Mouse (Mus musculus): ENCODE measurements around the gene Hist1h1b. TPM values are rescaled to one million over a fixed set of nuclear protein-coding genes. Genes with fewer than 3 reads are reported as not detected.
"Not testable (repeated sequence)": the region's sequence is repeated elsewhere in the genome, so short reads cannot be mapped to it uniquely, and the experiment has no call there.

Hist1h1b gene
- polyA plus RNA-seq, 1 experiment from 2014 or later: 20.4 TPM

- ATAC-seq (replicated peaks; ENCODE audit: low FRiP score); H3K27me3 ChIP-seq (replicated peaks; ENCODE audit: control insufficient read depth, insufficient read depth, low read length): not testable (repeated sequence)
Observed at GRCm38 (mm10) chr13:21797163-21797562, 16.7 kb upstream of the Hist1h1b start.

GRCm38 (mm10) chr13:21795584-21795983, 15.2 kb upstream of the Hist1h1b start:
- Histone ChIP-seq H3K4me2 (no peak overlapping the region), H3K4me1 (replicated peaks; ENCODE audit: control insufficient read depth, insufficient read depth, low read length) (no peaks in the 10 kb centered on the region; the same call in 1 of the 2 replicates), H3K27ac (ENCODE audit: low read depth, low read length) (no peak overlapping the region), H3K9ac (ENCODE audit: low read depth, low read length) (no peak overlapping the region), H3K9me3 (ENCODE audit: control insufficient read depth, low read length) (no peaks in the 10 kb centered on the region), H3K36me3 (ENCODE audit: control insufficient read depth, insufficient read depth, low read length) (no peaks in the 10 kb centered on the region), H3K4me3 (ENCODE audit: low read depth, low read length) (no peak overlapping the region), H3K27me3 (replicated peaks; ENCODE audit: control insufficient read depth, insufficient read depth, low read length) (no peaks in the 10 kb centered on the region)
- no peak for ATAC-seq (replicated peaks; ENCODE audit: low FRiP score)
- no peak for DNase-seq (ENCODE audit: low spot score)
- 88% methylated on average over 7 of the region's 7 CpGs for WGBS

More at GRCm38 (mm10) chr13:21797163-21797562, 16.7 kb upstream of the Hist1h1b start:
- H3K27ac ChIP-seq (ENCODE audit: low read depth, low read length); DNase-seq (ENCODE audit: low spot score); H3K4me1 ChIP-seq (replicated peaks; ENCODE audit: control insufficient read depth, insufficient read depth, low read length); H3K4me2 ChIP-seq; H3K4me3 ChIP-seq (ENCODE audit: low read depth, low read length); H3K9ac ChIP-seq (ENCODE audit: low read depth, low read length); H3K36me3 ChIP-seq (ENCODE audit: control insufficient read depth, insufficient read depth, low read length); H3K9me3 ChIP-seq (ENCODE audit: control insufficient read depth, low read length): not testable (repeated sequence)

GRCm38 (mm10) chr13:21790601-21791283, 10.3 kb upstream of the Hist1h1b start:
- H3K4me1 ChIP-seq (replicated peaks; ENCODE audit: control insufficient read depth, insufficient read depth, low read length): peaks cover 15% of the 10 kb centered on the region
- 0 out of 2 replicates have a peak overlapping the region, but pooled peaks have one; percentile 37 for H3K9ac ChIP-seq (ENCODE audit: low read depth, low read length)
- ATAC-seq (replicated peaks; ENCODE audit: low FRiP score) (no peak), DNase-seq (ENCODE audit: low spot score) (no peak)
- no peaks in the 10 kb centered on the region for H3K36me3 ChIP-seq (ENCODE audit: control insufficient read depth, insufficient read depth, low read length)
- H3K9me3 ChIP-seq (ENCODE audit: control insufficient read depth, low read length): no peaks in the 10 kb centered on the region
- no peak overlapping the region for H3K4me3 ChIP-seq (ENCODE audit: low read depth, low read length)
- H3K4me2 ChIP-seq: peak overlapping the region; percentile 51
- no peak overlapping the region for H3K27ac ChIP-seq (ENCODE audit: low read depth, low read length)
- WGBS: 23% methylated on average over 18 of the region's 18 CpGs
- H3K27me3 ChIP-seq (replicated peaks; ENCODE audit: control insufficient read depth, insufficient read depth, low read length): no peaks in the 10 kb centered on the region

- no peak overlapping the region for H3K4me2 ChIP-seq
- peaks cover 19% of the 10 kb centered on the region for H3K4me1 ChIP-seq (replicated peaks; ENCODE audit: control insufficient read depth, insufficient read depth, low read length)
- no peaks in the 10 kb centered on the region for H3K36me3 ChIP-seq (ENCODE audit: control insufficient read depth, insufficient read depth, low read length)
- no peak for ATAC-seq (replicated peaks; ENCODE audit: low FRiP score)
- no peak for DNase-seq (ENCODE audit: low spot score)
- H3K27me3 ChIP-seq (replicated peaks; ENCODE audit: control insufficient read depth, insufficient read depth, low read length): no peaks in the 10 kb centered on the region
- WGBS: 47% methylated on average over 6 of the region's 6 CpGs
- H3K27ac ChIP-seq (ENCODE audit: low read depth, low read length): peak overlapping the region; percentile 19; the same call in 1 of the 2 replicates
- H3K4me3 ChIP-seq (ENCODE audit: low read depth, low read length): no peak overlapping the region
- H3K9ac ChIP-seq (ENCODE audit: low read depth, low read length): 0 out of 2 replicates have a peak overlapping the region, but pooled peaks have one; percentile 10
- H3K9me3 ChIP-seq (ENCODE audit: control insufficient read depth, low read length): no peaks in the 10 kb centered on the region
Observed at GRCm38 (mm10) chr13:21789925-21790324, 9.5 kb upstream of the Hist1h1b start.

- peak overlapping the region; percentile 63 for H3K9ac ChIP-seq (ENCODE audit: low read depth, low read length)
- H3K36me3 ChIP-seq (ENCODE audit: control insufficient read depth, insufficient read depth, low read length): no peaks in the 10 kb centered on the region
- H3K27ac ChIP-seq (ENCODE audit: low read depth, low read length): peak overlapping the region; percentile 89
- no peaks in the 10 kb centered on the region for H3K9me3 ChIP-seq (ENCODE audit: control insufficient read depth, low read length)
- ATAC-seq (replicated peaks; ENCODE audit: low FRiP score): 0 out of 2 replicates have a peak, but pooled peaks have one; percentile 3
- H3K27me3 ChIP-seq (replicated peaks; ENCODE audit: control insufficient read depth, insufficient read depth, low read length): no peaks in the 10 kb centered on the region
- DNase-seq (ENCODE audit: low spot score): no peak
- H3K4me3 ChIP-seq (ENCODE audit: low read depth, low read length): peak overlapping the region; percentile 27
- peaks cover 24% of the 10 kb centered on the region for H3K4me1 ChIP-seq (replicated peaks; ENCODE audit: control insufficient read depth, insufficient read depth, low read length)
- 23% methylated on average over 14 of the region's 21 CpGs for WGBS
- peak overlapping the region; percentile 63 for H3K4me2 ChIP-seq
Observed at GRCm38 (mm10) chr13:21787760-21788593, 7.6 kb upstream of the Hist1h1b start.

- not testable (repeated sequence) for H3K9me3 ChIP-seq (ENCODE audit: control insufficient read depth, low read length); H3K36me3 ChIP-seq (ENCODE audit: control insufficient read depth, insufficient read depth, low read length); H3K27me3 ChIP-seq (replicated peaks; ENCODE audit: control insufficient read depth, insufficient read depth, low read length)
- Histone ChIP-seq H3K9ac (ENCODE audit: low read depth, low read length) (peak within 1 kb of the TSS; percentile 73), H3K4me3 (ENCODE audit: low read depth, low read length) (peak within 1 kb of the TSS; percentile 41), H3K4me1 (replicated peaks; ENCODE audit: control insufficient read depth, insufficient read depth, low read length) (peaks cover 24% of the 10 kb centered on the region), H3K4me2 (peak within 1 kb of the TSS; percentile 66), H3K27ac (ENCODE audit: low read depth, low read length) (peak within 1 kb of the TSS; percentile 96)
- peak; percentile 86 for ATAC-seq (replicated peaks; ENCODE audit: low FRiP score)
- whole genome bisulfite sequencing: under 1% methylated on average over 34 of the region's 63 CpGs
- DNase-seq (ENCODE audit: low spot score): peak; percentile 82
Observed at GRCm38 (mm10) chr13:21786899-21787629, 6.6 kb upstream of the Hist1h1b start, which contains the start of the genes Hist1h2an and Hist1h2bp. TSS of gene Hist1h2an (minus strand) at chr13:21787218. TSS of gene Hist1h2bp (plus strand) at chr13:21787461.

- 8% methylated on average over 8 of the region's 8 CpGs for WGBS
- ATAC-seq (replicated peaks; ENCODE audit: low FRiP score): no peak
- no peak for DNase-seq (ENCODE audit: low spot score)
Observed at GRCm38 (mm10) chr13:21786189-21786898, 5.9 kb upstream of the Hist1h1b start.

GRCm38 (mm10) chr13:21784311-21784710, 3.9 kb upstream of the Hist1h1b start:
- DNase-seq (ENCODE audit: low spot score) (peak; percentile 41), ATAC-seq (replicated peaks; ENCODE audit: low FRiP score) (no peak)
- Histone ChIP-seq H3K4me2 (peak overlapping the region; percentile 62), H3K27ac (ENCODE audit: low read depth, low read length) (peak overlapping the region; percentile 98), H3K9me3 (ENCODE audit: control insufficient read depth, low read length) (no peaks in the 10 kb centered on the region), H3K36me3 (ENCODE audit: control insufficient read depth, insufficient read depth, low read length) (no peaks in the 10 kb centered on the region), H3K9ac (ENCODE audit: low read depth, low read length) (peak overlapping the region; percentile 73), H3K4me1 (replicated peaks; ENCODE audit: control insufficient read depth, insufficient read depth, low read length) (peaks cover 24% of the 10 kb centered on the region), H3K4me3 (ENCODE audit: low read depth, low read length) (peak overlapping the region; percentile 44; the same call in 1 of the 2 replicates), H3K27me3 (replicated peaks; ENCODE audit: control insufficient read depth, insufficient read depth, low read length) (no peaks in the 10 kb centered on the region)
- whole genome bisulfite sequencing: 43% methylated on average over 6 of the region's 6 CpGs

More at GRCm38 (mm10) chr13:21786189-21786898, 5.9 kb upstream of the Hist1h1b start:
- Histone ChIP-seq H3K4me1 (replicated peaks; ENCODE audit: control insufficient read depth, insufficient read depth, low read length) (peaks cover 24% of the 10 kb centered on the region), H3K36me3 (ENCODE audit: control insufficient read depth, insufficient read depth, low read length) (no peaks in the 10 kb centered on the region), H3K9ac (ENCODE audit: low read depth, low read length) (peak overlapping the region; percentile 73), H3K4me2 (peak overlapping the region; percentile 66), H3K27ac (ENCODE audit: low read depth, low read length) (peak overlapping the region; percentile 96), H3K4me3 (ENCODE audit: low read depth, low read length) (peak overlapping the region; percentile 41), H3K27me3 (replicated peaks; ENCODE audit: control insufficient read depth, insufficient read depth, low read length) (no peaks in the 10 kb centered on the region), H3K9me3 (ENCODE audit: control insufficient read depth, low read length) (no peaks in the 10 kb centered on the region)

Data from liver, embryonic 11.5 days (tissue).